Mouse (Mus musculus): ENCODE results near the gene Tipin. TPM values are rescaled to one million over a fixed set of nuclear protein-coding genes. Genes with fewer than 3 reads are reported as not detected.

Gene Tipin
- polyA plus RNA-seq, 1 experiment from 2014 or later = 142 TPM

- no peak overlapping the region for H3K27ac ChIP-seq (ENCODE audit: low read length)
- H3K9ac ChIP-seq (ENCODE audit: low read depth, low read length) = no peak overlapping the region
- peaks cover 3% of the 10 kb centered on the region; the same call in 1 of the 2 replicates for H3K36me3 ChIP-seq (ENCODE audit: control insufficient read depth, insufficient read depth, low read length)
- no peak for ATAC-seq
- no peaks in the 10 kb centered on the region for H3K27me3 ChIP-seq (replicated peaks; ENCODE audit: control insufficient read depth, insufficient read depth, low read length)
- no peak overlapping the region for H3K4me3 ChIP-seq (ENCODE audit: low read length)
- H3K4me2 ChIP-seq (ENCODE audit: low read depth, low read length) = no peak overlapping the region
- 91% methylated on average over 6 of the region's 6 CpGs for WGBS
- no peaks in the 10 kb centered on the region for H3K9me3 ChIP-seq (ENCODE audit: control insufficient read depth, low read length)
- peaks cover 5% of the 10 kb centered on the region; the same call in 1 of the 2 replicates for H3K4me1 ChIP-seq (ENCODE audit: control insufficient read depth, insufficient read depth, low read length)
These were observed 54.4 kb downstream of the Tipin start for GRCm38 (mm10) chr9:64335825-64336224.

- ATAC-seq = no peak
- 44% methylated on average over 8 of the region's 8 CpGs for WGBS
- Histone ChIP-seq H3K9ac (ENCODE audit: low read depth, low read length) (peak overlapping the region; percentile 99; the same call in 1 of the 2 replicates), H3K4me2 (ENCODE audit: low read depth, low read length) (peak overlapping the region; percentile 90), H3K9me3 (ENCODE audit: control insufficient read depth, low read length) (no peaks in the 10 kb centered on the region), H3K27ac (ENCODE audit: low read length) (no peak overlapping the region; the same call in 1 of the 2 replicates), H3K4me3 (ENCODE audit: low read length) (peak overlapping the region; percentile 72; the same call in 1 of the 2 replicates), H3K4me1 (ENCODE audit: control insufficient read depth, insufficient read depth, low read length) (peaks cover 5% of the 10 kb centered on the region; the same call in 1 of the 2 replicates), H3K27me3 (replicated peaks; ENCODE audit: control insufficient read depth, insufficient read depth, low read length) (no peaks in the 10 kb centered on the region), H3K36me3 (ENCODE audit: control insufficient read depth, insufficient read depth, low read length) (peaks cover 3% of the 10 kb centered on the region; the same call in 1 of the 2 replicates)
These were observed 58.0 kb downstream of the Tipin start for GRCm38 (mm10) chr9:64339361-64339760.

GRCm38 (mm10) chr9:64340351-64341253 lies 59.2 kb downstream of the Tipin start:
- Histone ChIP-seq H3K27ac (ENCODE audit: low read length) (peak overlapping the region; percentile 98), H3K4me3 (ENCODE audit: low read length) (peak overlapping the region; percentile 72), H3K27me3 (replicated peaks; ENCODE audit: control insufficient read depth, insufficient read depth, low read length) (no peaks in the 10 kb centered on the region), H3K4me1 (ENCODE audit: control insufficient read depth, insufficient read depth, low read length) (peaks cover 5% of the 10 kb centered on the region; the same call in 1 of the 2 replicates), H3K4me2 (ENCODE audit: low read depth, low read length) (peak overlapping the region; percentile 90), H3K9ac (ENCODE audit: low read depth, low read length) (peak overlapping the region; percentile 99), H3K9me3 (ENCODE audit: control insufficient read depth, low read length) (no peaks in the 10 kb centered on the region), H3K36me3 (ENCODE audit: control insufficient read depth, insufficient read depth, low read length) (peaks cover 3% of the 10 kb centered on the region; the same call in 1 of the 2 replicates)
- ATAC-seq = peak; percentile 92
- WGBS = under 1% methylated on average over 85 of the region's 85 CpGs

GRCm38 (mm10) chr9:64341254-64341566 lies 59.8 kb downstream of the Tipin start, which contains the start of gene Dis3l:
Dis3l (minus strand) TSS chr9:64341288.
- H3K9ac ChIP-seq (ENCODE audit: low read depth, low read length) = peak within 1 kb of the TSS; percentile 99
- peak within 1 kb of the TSS; percentile 98 for H3K27ac ChIP-seq (ENCODE audit: low read length)
- H3K4me1 ChIP-seq (ENCODE audit: control insufficient read depth, insufficient read depth, low read length) = peaks cover 5% of the 10 kb centered on the region; the same call in 1 of the 2 replicates
- ATAC-seq = no peak
- 7% methylated on average over 16 of the region's 16 CpGs for WGBS
- no peaks in the 10 kb centered on the region for H3K9me3 ChIP-seq (ENCODE audit: control insufficient read depth, low read length)
- peak within 1 kb of the TSS; percentile 72 for H3K4me3 ChIP-seq (ENCODE audit: low read length)
- H3K4me2 ChIP-seq (ENCODE audit: low read depth, low read length) = peak within 1 kb of the TSS; percentile 90
- peaks cover under 1% of the 10 kb centered on the region; the same call in 1 of the 2 replicates for H3K36me3 ChIP-seq (ENCODE audit: control insufficient read depth, insufficient read depth, low read length)
- no peaks in the 10 kb centered on the region for H3K27me3 ChIP-seq (replicated peaks; ENCODE audit: control insufficient read depth, insufficient read depth, low read length)

- Histone ChIP-seq H3K36me3 (ENCODE audit: control insufficient read depth, insufficient read depth, low read length) (no peaks in the 10 kb centered on the region), H3K27me3 (replicated peaks; ENCODE audit: control insufficient read depth, insufficient read depth, low read length) (no peaks in the 10 kb centered on the region), H3K4me2 (ENCODE audit: low read depth, low read length) (peak overlapping the region; percentile 90; the same call in 1 of the 2 replicates), H3K9me3 (ENCODE audit: control insufficient read depth, low read length) (no peaks in the 10 kb centered on the region), H3K4me3 (ENCODE audit: low read length) (peak overlapping the region; percentile 72), H3K9ac (ENCODE audit: low read depth, low read length) (no peak overlapping the region), H3K4me1 (ENCODE audit: control insufficient read depth, insufficient read depth, low read length) (peaks cover 5% of the 10 kb centered on the region; the same call in 1 of the 2 replicates), H3K27ac (ENCODE audit: low read length) (no peak overlapping the region; the same call in 1 of the 2 replicates)
- 73% methylated on average over 8 of the region's 8 CpGs for WGBS
- no peak for ATAC-seq
These were observed 60.3 kb downstream of the Tipin start for GRCm38 (mm10) chr9:64341671-64342070.

- no peak for ATAC-seq
- H3K36me3 ChIP-seq (ENCODE audit: control insufficient read depth, insufficient read depth, low read length) = no peaks in the 10 kb centered on the region
- no peak overlapping the region for H3K9ac ChIP-seq (ENCODE audit: low read depth, low read length)
- no peaks in the 10 kb centered on the region for H3K9me3 ChIP-seq (ENCODE audit: control insufficient read depth, low read length)
- no peak overlapping the region for H3K4me3 ChIP-seq (ENCODE audit: low read length)
- H3K4me1 ChIP-seq (ENCODE audit: control insufficient read depth, insufficient read depth, low read length) = peaks cover 5% of the 10 kb centered on the region; the same call in 1 of the 2 replicates
- H3K27me3 ChIP-seq (replicated peaks; ENCODE audit: control insufficient read depth, insufficient read depth, low read length) = no peaks in the 10 kb centered on the region
- no peak overlapping the region for H3K4me2 ChIP-seq (ENCODE audit: low read depth, low read length)
- 92% methylated on average over 2 of the region's 2 CpGs for WGBS
- no peak overlapping the region for H3K27ac ChIP-seq (ENCODE audit: low read length)
These were observed 62.3 kb downstream of the Tipin start for GRCm38 (mm10) chr9:64343656-64344055.

GRCm38 (mm10) chr9:64345931-64346330 lies 64.5 kb downstream of the Tipin start:
- Histone ChIP-seq H3K4me2 (ENCODE audit: low read depth, low read length) (no peak overlapping the region), H3K9me3 (ENCODE audit: control insufficient read depth, low read length) (no peaks in the 10 kb centered on the region), H3K4me1 (ENCODE audit: control insufficient read depth, insufficient read depth, low read length) (no peaks in the 10 kb centered on the region), H3K4me3 (ENCODE audit: low read length) (no peak overlapping the region), H3K9ac (ENCODE audit: low read depth, low read length) (no peak overlapping the region), H3K27ac (ENCODE audit: low read length) (no peak overlapping the region), H3K27me3 (replicated peaks; ENCODE audit: control insufficient read depth, insufficient read depth, low read length) (no peaks in the 10 kb centered on the region), H3K36me3 (ENCODE audit: control insufficient read depth, insufficient read depth, low read length) (no peaks in the 10 kb centered on the region)
- WGBS = 57% methylated on average over 5 of the region's 5 CpGs
- no peak for ATAC-seq

- no peak overlapping the region for H3K4me2 ChIP-seq (ENCODE audit: low read depth, low read length)
- WGBS = 0% methylated on average over 1 of the region's 1 CpGs
- H3K9ac ChIP-seq (ENCODE audit: low read depth, low read length) = no peak overlapping the region
- H3K9me3 ChIP-seq (ENCODE audit: control insufficient read depth, low read length) = no peaks in the 10 kb centered on the region
- no peaks in the 10 kb centered on the region for H3K27me3 ChIP-seq (replicated peaks; ENCODE audit: control insufficient read depth, insufficient read depth, low read length)
- H3K27ac ChIP-seq (ENCODE audit: low read length) = no peak overlapping the region
- no peaks in the 10 kb centered on the region for H3K4me1 ChIP-seq (ENCODE audit: control insufficient read depth, insufficient read depth, low read length)
- no peak overlapping the region for H3K4me3 ChIP-seq (ENCODE audit: low read length)
- H3K36me3 ChIP-seq (ENCODE audit: control insufficient read depth, insufficient read depth, low read length) = no peaks in the 10 kb centered on the region
- no peak for ATAC-seq
These were observed 66.0 kb downstream of the Tipin start for GRCm38 (mm10) chr9:64347377-64347776.

- ATAC-seq = no peak
- H3K4me1 ChIP-seq (ENCODE audit: control insufficient read depth, insufficient read depth, low read length) = no peaks in the 10 kb centered on the region
- H3K27ac ChIP-seq (ENCODE audit: low read length) = no peak overlapping the region
- WGBS = 50% methylated on average over 5 of the region's 5 CpGs
- no peak overlapping the region for H3K4me3 ChIP-seq (ENCODE audit: low read length)
- no peaks in the 10 kb centered on the region for H3K36me3 ChIP-seq (ENCODE audit: control insufficient read depth, insufficient read depth, low read length)
- H3K27me3 ChIP-seq (replicated peaks; ENCODE audit: control insufficient read depth, insufficient read depth, low read length) = no peaks in the 10 kb centered on the region
- no peak overlapping the region for H3K9ac ChIP-seq (ENCODE audit: low read depth, low read length)
- H3K4me2 ChIP-seq (ENCODE audit: low read depth, low read length) = no peak overlapping the region
- H3K9me3 ChIP-seq (ENCODE audit: control insufficient read depth, low read length) = no peaks in the 10 kb centered on the region
These were observed 68.1 kb downstream of the Tipin start for GRCm38 (mm10) chr9:64349490-64349889.
